Mouse (Mus musculus): ENCODE data around the gene Hoxc8.
A peak's percentile ranks its signal among the peaks of the same experiment; 100 is the strongest.

Hoxc8 gene

GRCm38 (mm10) chr15:102981379-102982288 lies 8.8 kb upstream of the Hoxc8 start:
- no peak for DNase-seq (ENCODE audit: low read depth, low spot score)

- DNase-seq (ENCODE audit: low read depth, low spot score) = no peak
Observed at GRCm38 (mm10) chr15:102983716-102984115, 6.7 kb upstream of the Hoxc8 start.

- no peak for DNase-seq (ENCODE audit: low read depth, low spot score)
Observed at GRCm38 (mm10) chr15:102984521-102984920, 5.9 kb upstream of the Hoxc8 start.

GRCm38 (mm10) chr15:102984925-102985324 lies 5.5 kb upstream of the Hoxc8 start:
- no peak for DNase-seq (ENCODE audit: low read depth, low spot score)

- peak; percentile 49 for DNase-seq (ENCODE audit: low read depth, low spot score)
Observed at GRCm38 (mm10) chr15:102987124-102987833, 3.1 kb upstream of the Hoxc8 start.

- no peak for DNase-seq (ENCODE audit: low read depth, low spot score)
Observed at GRCm38 (mm10) chr15:102988078-102988477, 2.3 kb upstream of the Hoxc8 start.

GRCm38 (mm10) chr15:102991782-102992181 lies 1.4 kb downstream of the Hoxc8 start:
- DNase-seq (ENCODE audit: low read depth, low spot score) = no peak

GRCm38 (mm10) chr15:102992206-102992605 lies 1.8 kb downstream of the Hoxc8 start:
- DNase-seq (ENCODE audit: low read depth, low spot score) = no peak

GRCm38 (mm10) chr15:102992863-102993262 lies 2.5 kb downstream of the Hoxc8 start:
- DNase-seq (ENCODE audit: low read depth, low spot score) = no peak

- DNase-seq (ENCODE audit: low read depth, low spot score) = no peak
Observed at GRCm38 (mm10) chr15:102996548-102996947, 6.1 kb downstream of the Hoxc8 start.

GRCm38 (mm10) chr15:102997431-102997830 lies 7.0 kb downstream of the Hoxc8 start:
- no peak for DNase-seq (ENCODE audit: low read depth, low spot score)

- DNase-seq (ENCODE audit: low read depth, low spot score) = no peak
Observed at GRCm38 (mm10) chr15:102997939-102998355, 7.5 kb downstream of the Hoxc8 start, which contains the start of gene Hoxc6. TSS of gene Hoxc6 (plus strand) at chr15:102998257.

GRCm38 (mm10) chr15:102998608-102999182 lies 8.3 kb downstream of the Hoxc8 start:
- no peak for DNase-seq (ENCODE audit: low read depth, low spot score)

GRCm38 (mm10) chr15:102999183-102999831 lies 8.9 kb downstream of the Hoxc8 start:
- no peak for DNase-seq (ENCODE audit: low read depth, low spot score)

- DNase-seq (ENCODE audit: low read depth, low spot score) = no peak
Observed at GRCm38 (mm10) chr15:102999955-103000354, 9.5 kb downstream of the Hoxc8 start.

GRCm38 (mm10) chr15:103000501-103000901 lies 10.1 kb downstream of the Hoxc8 start:
- DNase-seq (ENCODE audit: low read depth, low spot score) = no peak

- DNase-seq (ENCODE audit: low read depth, low spot score) = no peak
Observed at GRCm38 (mm10) chr15:103001370-103001769, 11.0 kb downstream of the Hoxc8 start.

GRCm38 (mm10) chr15:103002156-103002555 lies 11.7 kb downstream of the Hoxc8 start:
- no peak for DNase-seq (ENCODE audit: low read depth, low spot score)

GRCm38 (mm10) chr15:103002821-103003448 lies 12.5 kb downstream of the Hoxc8 start:
- DNase-seq (ENCODE audit: low read depth, low spot score) = no peak

GRCm38 (mm10) chr15:103005308-103005707 lies 14.9 kb downstream of the Hoxc8 start:
- DNase-seq (ENCODE audit: low read depth, low spot score) = no peak

- no peak for DNase-seq (ENCODE audit: low read depth, low spot score)
Observed at GRCm38 (mm10) chr15:103005797-103006196, 15.4 kb downstream of the Hoxc8 start.
